Mouse (Mus musculus): ENCODE data around the gene Clpb.

- TF ChIP-seq CTCF (IDR thresholded peaks at IDR 0.05; ENCODE audit: borderline replicate concordance, insufficient read depth, low read depth, low read length) = no peak
- no peak for TF ChIP-seq POLR2A (IDR thresholded peaks at IDR 0.05; ENCODE audit: borderline replicate concordance, insufficient read depth, low read length)
Measured at GRCm38 (mm10) chr7:101837154-101837605, 173.7 kb downstream of the Clpb start.
